In genomic region chr5:64348166-64348565, GRCm38 (mm10) we compare ENCODE assay signal across 22 mouse cellular contexts.
"Had no signal": no experiment of that assay in that cellular context is flagged by ENCODE, and none has a peak within 500 bp of the region (broad histone marks: within the 10 kb centered on the region; RNA-seq: fewer than 3 reads in every experiment).

No protein-coding gene starts in this region.

- DNase-seq: heart, postnatal 10 days; heart, postnatal 36 days; heart, postnatal 4 days; layer of hippocampus, adult 9-11 months; layer of hippocampus, postnatal 36 days had no signal

- H3K9me3 ChIP-seq: heart, embryonic 10.5 days; heart, embryonic 12.5 days; heart, embryonic 13.5 days; heart, embryonic 15.5 days; hindbrain, embryonic 10.5 days; hindbrain, embryonic 12.5 days; hindbrain, embryonic 13.5 days; hindbrain, embryonic 15.5 days had no signal

- ATAC-seq: hindbrain, embryonic 16.5 days; hindbrain, postnatal 0 days; inflammation-experienced regulatory T-cells, adult 6 months; intestine, embryonic 16.5 days had no signal

- H3K27ac ChIP-seq: heart, embryonic 10.5 days; heart, embryonic 13.5 days; heart, embryonic 15.5 days; hindbrain, embryonic 10.5 days; hindbrain, embryonic 12.5 days; hindbrain, embryonic 13.5 days; hindbrain, embryonic 14.5 days; hindbrain, embryonic 15.5 days; hindbrain, postnatal 0 days; kidney, postnatal 0 days; left cerebral cortex, adult 2 months had no signal

- H3K27me3 ChIP-seq: heart, embryonic 12.5 days; heart, embryonic 13.5 days; heart, embryonic 15.5 days; hindbrain, embryonic 12.5 days; hindbrain, embryonic 13.5 days; hindbrain, embryonic 15.5 days had no signal

- H3K4me2 ChIP-seq: heart, embryonic 11.5 days; heart, embryonic 12.5 days; heart, embryonic 13.5 days; heart, embryonic 15.5 days; hindbrain, embryonic 12.5 days; hindbrain, embryonic 13.5 days; hindbrain, embryonic 14.5 days; hindbrain, embryonic 15.5 days had no signal

- H3K4me3 ChIP-seq: heart, embryonic 10.5 days; heart, embryonic 12.5 days; heart, embryonic 13.5 days; heart, embryonic 15.5 days; hindbrain, embryonic 10.5 days; hindbrain, embryonic 12.5 days; hindbrain, embryonic 13.5 days; hindbrain, embryonic 15.5 days; layer of hippocampus, adult 2 months; left cerebral cortex, adult 2 months had no signal

- H3K36me3 ChIP-seq: hindbrain, embryonic 15.5 days had no signal

- H3K9ac ChIP-seq: heart, embryonic 12.5 days; heart, embryonic 15.5 days; hindbrain, embryonic 12.5 days; hindbrain, embryonic 13.5 days; hindbrain, embryonic 14.5 days; hindbrain, embryonic 15.5 days had no signal
